Mouse (Mus musculus): ENCODE measurements around the gene 6030408B16Rik. TPM values are rescaled to one million over a fixed set of nuclear protein-coding genes. Genes with fewer than 3 reads are reported as not detected.
A peak's percentile ranks its signal among the peaks of the same experiment; 100 is the strongest.

Gene 6030408B16Rik
- polyA plus RNA-seq (2016; fragmentation: Nextera tagmentation; extraction: Ambion mirVana) = 0.73 and 0.83 TPM in 2 replicates

DNA sequence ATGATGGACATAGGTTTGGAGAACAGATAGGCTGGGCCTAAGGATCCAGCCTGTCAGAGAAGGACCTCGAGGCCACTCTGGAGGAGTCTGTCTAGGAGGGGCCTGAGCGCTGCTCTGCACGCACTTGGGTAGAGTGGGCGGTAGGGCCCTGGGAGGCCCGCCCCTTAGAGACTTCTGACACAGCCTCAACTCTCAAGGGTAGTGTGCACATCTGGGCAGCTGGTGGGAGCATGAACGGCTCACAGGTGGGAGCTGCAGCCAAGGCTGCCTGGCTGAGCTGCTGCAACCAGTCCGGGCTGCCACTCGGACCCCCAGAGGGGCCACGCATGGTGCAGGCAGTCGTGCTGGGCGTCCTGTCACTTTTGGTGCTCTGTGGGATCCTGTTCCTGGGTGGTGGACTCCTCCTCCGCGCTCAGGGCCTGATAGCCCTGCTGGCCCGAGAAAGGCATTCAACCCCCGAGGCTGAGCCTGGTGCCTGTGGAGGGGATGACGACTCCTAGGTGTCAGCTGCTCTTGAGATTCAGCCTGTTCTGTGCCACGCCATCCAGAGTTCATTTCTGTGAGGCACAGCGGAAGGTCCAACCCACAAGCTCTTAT lies at the start of gene 6030408B16Rik:
6030408B16Rik (plus strand) TSS at position 188 of the 597 bp plus-strand sequence.
- Histone ChIP-seq H3K36me3 (peaks cover 41% of the 10 kb centered on the region), H3K27ac (ENCODE audit: poor library complexity, severe bottlenecking) (no peak within 1 kb of the TSS), H3K4me3 (no peak within 1 kb of the TSS), H3K9ac (no peak within 1 kb of the TSS; the same call in 1 of the 2 replicates), H3K4me2 (peak within 1 kb of the TSS; percentile 22; the same call in 1 of the 2 replicates), H3K27me3 (replicated peaks) (no peaks in the 10 kb centered on the region), H3K4me1 (replicated peaks) (peaks cover 15% of the 10 kb centered on the region), H3K9me3 (replicated peaks) (no peaks in the 10 kb centered on the region)
- WGBS = 38% methylated on average over 18 of the region's 18 CpGs
- no peak for ATAC-seq (ENCODE audit: insufficient number of reproducible peaks, low FRiP score)

DNA sequence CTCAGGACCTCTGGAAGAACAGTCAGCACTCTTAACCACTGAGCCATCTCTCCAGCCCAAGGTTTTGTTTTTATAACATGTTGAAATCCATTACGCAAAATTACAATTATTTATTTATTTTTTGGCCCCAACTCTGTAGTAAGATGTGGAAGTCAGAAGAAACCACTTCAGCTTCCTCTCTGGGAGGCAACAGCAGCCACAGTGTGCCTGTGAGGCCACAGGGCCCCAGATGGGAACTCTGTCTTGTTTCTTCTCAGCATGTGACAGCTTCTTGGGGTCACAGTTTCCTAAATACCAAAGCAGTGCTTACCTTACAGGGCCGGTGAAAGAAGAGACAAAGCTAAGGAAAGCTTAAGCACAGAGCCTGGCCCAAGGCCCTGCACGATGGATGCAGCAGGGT lies 49.0 kb upstream of the 6030408B16Rik start:
- 57% methylated on average over 3 of the region's 3 CpGs for WGBS
- H3K27ac ChIP-seq (ENCODE audit: poor library complexity, severe bottlenecking) = no peak overlapping the region

DNA sequence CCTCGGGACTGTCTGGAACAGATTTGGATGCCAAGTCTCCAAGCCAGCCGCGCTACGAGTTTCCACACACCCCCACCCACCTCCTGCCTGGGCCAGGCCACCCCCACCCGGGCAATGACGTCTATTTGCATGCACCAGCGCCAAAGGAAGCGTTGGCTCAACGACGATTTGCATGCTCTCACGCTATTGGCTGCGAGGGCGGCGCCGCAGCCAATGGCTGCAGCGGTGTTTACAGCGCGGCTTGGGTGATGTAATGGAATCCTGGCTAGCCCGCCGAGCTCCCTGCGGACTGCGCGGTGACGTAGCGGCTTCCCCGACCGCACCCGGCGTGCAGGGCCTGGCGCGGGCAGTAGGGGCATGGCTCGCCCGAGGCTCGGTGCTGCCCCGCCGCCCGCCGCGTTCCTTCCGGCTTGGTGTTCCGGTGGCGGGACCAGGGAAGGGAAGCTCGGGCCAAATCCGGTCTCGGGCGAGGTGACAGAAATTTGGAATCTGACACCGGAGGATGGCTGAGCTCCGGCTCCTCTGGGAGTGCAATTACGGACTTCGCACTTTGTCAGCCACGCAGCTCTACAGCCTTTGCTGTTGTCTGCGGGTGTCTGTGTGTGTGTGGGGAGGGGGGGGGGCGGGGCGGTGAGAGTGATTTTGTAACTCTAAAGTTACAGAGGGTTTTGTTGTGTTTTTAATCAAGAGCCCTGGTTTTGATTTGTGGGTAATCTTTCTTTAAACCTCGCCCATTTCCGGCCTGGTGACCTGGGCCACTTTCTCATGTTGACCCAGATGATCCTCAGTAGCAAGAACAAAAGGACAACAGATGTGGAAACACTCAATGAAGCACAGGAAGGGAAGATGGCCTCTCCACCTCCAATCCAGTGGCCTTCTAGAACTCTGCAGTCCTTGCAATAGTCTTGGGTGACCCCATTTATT lies 46.5 kb upstream of the 6030408B16Rik start:
- 2% methylated on average over 56 of the region's 56 CpGs for WGBS
- Histone ChIP-seq H3K9ac (peak overlapping the region; percentile 66), H3K4me1 (replicated peaks) (peaks cover 38% of the 10 kb centered on the region), H3K4me3 (peak overlapping the region; percentile 46), H3K27me3 (replicated peaks) (no peaks in the 10 kb centered on the region), H3K27ac (ENCODE audit: poor library complexity, severe bottlenecking) (peak overlapping the region; percentile 94), H3K9me3 (replicated peaks) (no peaks in the 10 kb centered on the region), H3K36me3 (no peaks in the 10 kb centered on the region), H3K4me2 (peak overlapping the region; percentile 59)
- ATAC-seq (ENCODE audit: insufficient number of reproducible peaks, low FRiP score) = peak; percentile 98

More for the DNA sequence above, 49.0 kb upstream of the 6030408B16Rik start:
- Histone ChIP-seq H3K9ac (no peak overlapping the region), H3K4me1 (replicated peaks) (peaks cover 47% of the 10 kb centered on the region), H3K27me3 (replicated peaks) (no peaks in the 10 kb centered on the region), H3K36me3 (no peaks in the 10 kb centered on the region), H3K4me3 (no peak overlapping the region), H3K4me2 (no peak overlapping the region), H3K9me3 (replicated peaks) (no peaks in the 10 kb centered on the region)
- ATAC-seq (ENCODE audit: insufficient number of reproducible peaks, low FRiP score) = no peak

DNA sequence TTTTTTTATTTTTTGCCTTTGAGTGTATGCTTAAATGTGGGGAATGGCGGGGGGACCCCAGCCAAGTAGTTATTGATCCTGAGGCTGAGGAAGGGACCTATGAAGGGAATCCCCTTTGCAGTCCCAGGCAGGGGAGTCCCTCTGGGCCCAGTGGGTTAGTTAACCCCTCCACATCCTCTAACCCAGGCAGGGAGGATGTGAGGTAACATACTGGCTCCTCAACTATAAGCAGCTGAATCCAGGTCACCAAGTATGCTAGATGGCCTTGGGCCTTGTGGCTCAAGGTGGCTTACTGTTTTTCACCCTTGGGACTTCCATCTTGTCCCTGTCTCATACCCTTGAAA lies 45.9 kb upstream of the 6030408B16Rik start:
- Histone ChIP-seq H3K36me3 (no peaks in the 10 kb centered on the region), H3K27ac (ENCODE audit: poor library complexity, severe bottlenecking) (peak overlapping the region; percentile 94), H3K27me3 (replicated peaks) (no peaks in the 10 kb centered on the region), H3K4me2 (peak overlapping the region; percentile 59), H3K9ac (no peak overlapping the region), H3K4me3 (no peak overlapping the region), H3K9me3 (replicated peaks) (no peaks in the 10 kb centered on the region), H3K4me1 (replicated peaks) (peaks cover 32% of the 10 kb centered on the region)
- WGBS = 72% methylated on average over 1 of the region's 1 CpGs
- no peak for ATAC-seq (ENCODE audit: insufficient number of reproducible peaks, low FRiP score)

DNA sequence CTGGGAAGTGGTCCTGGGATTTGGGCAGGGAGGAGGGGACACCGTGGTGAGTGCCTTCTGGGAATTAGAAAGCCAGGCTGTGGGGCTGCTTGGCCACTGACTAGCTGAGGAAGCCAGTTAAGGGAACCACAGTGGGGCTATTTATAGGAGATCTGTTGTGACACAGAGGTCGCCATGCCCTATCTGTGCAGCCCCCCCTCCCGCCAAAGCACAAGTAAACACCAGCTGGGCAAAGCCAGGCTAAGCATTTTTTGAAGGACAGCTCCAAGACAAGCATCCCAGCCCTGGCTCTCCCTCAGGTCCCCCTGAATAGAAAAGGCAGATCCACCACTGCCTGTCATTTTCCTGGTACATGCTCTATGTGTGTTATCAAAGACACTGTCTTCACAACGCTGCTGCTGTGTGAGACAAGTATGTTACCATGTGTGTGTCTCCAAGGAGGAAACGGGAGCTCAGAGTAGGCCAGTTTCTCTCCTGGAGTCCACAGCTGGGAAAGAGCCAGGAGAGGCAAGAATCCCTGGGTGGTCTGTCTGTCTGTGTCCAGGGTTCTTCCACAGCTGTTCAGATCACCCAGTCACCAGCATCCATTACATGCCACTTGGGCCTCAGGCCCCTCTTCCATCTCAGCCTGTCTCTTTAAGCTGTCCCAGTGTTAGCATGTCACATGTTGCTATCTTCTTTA lies 44.8 kb upstream of the 6030408B16Rik start:
- no peak for ATAC-seq (ENCODE audit: insufficient number of reproducible peaks, low FRiP score)
- peak overlapping the region; percentile 34 for H3K4me2 ChIP-seq
- H3K4me1 ChIP-seq (replicated peaks) = peaks cover 27% of the 10 kb centered on the region
- H3K36me3 ChIP-seq = no peaks in the 10 kb centered on the region
- H3K27ac ChIP-seq (ENCODE audit: poor library complexity, severe bottlenecking) = peak overlapping the region; percentile 92
- H3K4me3 ChIP-seq = no peak overlapping the region
- H3K27me3 ChIP-seq (replicated peaks) = no peaks in the 10 kb centered on the region
- H3K9me3 ChIP-seq (replicated peaks) = no peaks in the 10 kb centered on the region
- H3K9ac ChIP-seq = peak overlapping the region; percentile 52; the same call in 1 of the 2 replicates
- 12% methylated on average over 5 of the region's 5 CpGs for WGBS

DNA sequence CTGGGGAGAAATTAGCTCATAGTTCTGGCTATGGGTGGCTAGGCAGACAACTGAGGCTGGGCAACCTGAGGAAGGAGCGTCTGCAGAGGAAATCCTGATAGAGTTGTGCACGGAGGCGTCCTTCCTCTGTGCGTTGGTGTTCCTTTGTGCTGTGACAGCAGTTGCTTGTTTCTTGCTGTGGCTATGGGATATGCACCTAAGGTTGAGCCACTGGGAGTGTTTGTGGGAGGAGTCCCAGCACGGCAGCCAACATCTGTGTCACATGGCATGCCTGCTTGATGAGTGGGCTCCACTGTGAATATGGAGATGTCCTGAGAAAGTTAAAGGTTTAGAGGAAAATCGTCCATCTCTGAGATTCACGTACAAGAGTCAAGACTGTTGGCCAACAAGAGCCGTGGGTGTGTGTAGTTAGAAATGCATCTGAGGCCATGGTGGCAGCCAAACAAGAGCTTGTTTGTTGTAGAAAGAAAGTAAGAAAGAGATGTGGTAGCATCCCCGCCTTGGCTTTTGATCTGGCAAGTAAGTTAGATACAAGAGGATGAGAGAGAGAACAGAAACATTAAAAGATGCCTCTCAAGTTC lies 42.7 kb upstream of the 6030408B16Rik start:
- ATAC-seq (ENCODE audit: insufficient number of reproducible peaks, low FRiP score) = no peak

DNA sequence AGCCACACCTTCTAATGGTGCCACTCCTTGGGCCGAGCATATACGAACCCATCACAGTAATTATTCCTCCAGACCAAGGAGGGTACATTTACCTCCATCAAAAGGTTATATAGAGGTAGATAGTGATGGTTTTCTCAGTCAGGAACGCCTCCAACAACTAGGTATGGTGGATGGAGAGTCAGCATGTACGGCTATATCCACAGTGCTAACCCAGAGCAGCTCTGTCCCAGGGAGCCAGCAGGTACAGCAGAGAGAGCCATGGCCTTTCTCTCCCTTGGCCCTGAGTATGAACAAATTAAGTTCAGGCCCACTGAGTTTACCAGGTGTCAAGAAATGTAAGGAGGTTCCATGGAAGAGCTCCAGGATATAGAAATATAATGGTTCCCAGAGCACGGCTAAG lies 41.1 kb upstream of the 6030408B16Rik start:
- Histone ChIP-seq H3K4me1 (replicated peaks) (peaks cover 49% of the 10 kb centered on the region), H3K9me3 (replicated peaks) (no peaks in the 10 kb centered on the region), H3K9ac (no peak overlapping the region), H3K27ac (ENCODE audit: poor library complexity, severe bottlenecking) (no peak overlapping the region), H3K36me3 (no peaks in the 10 kb centered on the region), H3K4me2 (no peak overlapping the region), H3K27me3 (replicated peaks) (no peaks in the 10 kb centered on the region), H3K4me3 (no peak overlapping the region)
- 87% methylated on average over 5 of the region's 5 CpGs for WGBS
- no peak for ATAC-seq (ENCODE audit: insufficient number of reproducible peaks, low FRiP score)

More for the DNA sequence above, 42.7 kb upstream of the 6030408B16Rik start:
- H3K4me3 ChIP-seq = no peak overlapping the region
- H3K27me3 ChIP-seq (replicated peaks) = no peaks in the 10 kb centered on the region
- no peak overlapping the region for H3K4me2 ChIP-seq
- WGBS = 66% methylated on average over 9 of the region's 9 CpGs
- no peak overlapping the region for H3K9ac ChIP-seq
- H3K27ac ChIP-seq (ENCODE audit: poor library complexity, severe bottlenecking) = no peak overlapping the region
- H3K4me1 ChIP-seq (replicated peaks) = peaks cover 39% of the 10 kb centered on the region
- H3K9me3 ChIP-seq (replicated peaks) = no peaks in the 10 kb centered on the region
- no peaks in the 10 kb centered on the region for H3K36me3 ChIP-seq

DNA sequence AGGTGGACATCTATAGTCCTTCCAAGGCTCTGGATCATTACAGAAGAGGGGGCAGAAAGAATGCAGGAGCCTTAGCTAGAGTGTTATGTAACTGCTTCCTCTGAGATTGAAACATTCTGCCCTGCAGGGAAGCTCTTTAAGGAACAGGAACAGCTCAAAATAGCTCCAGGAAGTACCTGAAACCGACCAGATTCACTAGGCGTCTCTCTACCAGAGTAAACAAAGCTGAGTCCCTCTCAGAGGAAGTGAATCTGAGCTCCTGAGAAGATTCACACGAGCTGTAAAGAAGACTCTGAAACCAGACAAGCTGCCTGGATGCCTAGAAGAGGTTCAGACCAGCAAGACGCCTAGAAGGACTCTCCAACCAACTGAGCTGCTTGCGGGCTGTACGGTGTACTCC lies 40.4 kb upstream of the 6030408B16Rik start:
- Histone ChIP-seq H3K4me1 (replicated peaks) (peaks cover 45% of the 10 kb centered on the region), H3K4me3 (no peak overlapping the region), H3K9me3 (replicated peaks) (no peaks in the 10 kb centered on the region), H3K4me2 (no peak overlapping the region), H3K27ac (ENCODE audit: poor library complexity, severe bottlenecking) (no peak overlapping the region), H3K27me3 (replicated peaks) (no peaks in the 10 kb centered on the region), H3K36me3 (no peaks in the 10 kb centered on the region), H3K9ac (no peak overlapping the region)
- ATAC-seq (ENCODE audit: insufficient number of reproducible peaks, low FRiP score) = no peak
- WGBS = 71% methylated on average over 6 of the region's 6 CpGs

DNA sequence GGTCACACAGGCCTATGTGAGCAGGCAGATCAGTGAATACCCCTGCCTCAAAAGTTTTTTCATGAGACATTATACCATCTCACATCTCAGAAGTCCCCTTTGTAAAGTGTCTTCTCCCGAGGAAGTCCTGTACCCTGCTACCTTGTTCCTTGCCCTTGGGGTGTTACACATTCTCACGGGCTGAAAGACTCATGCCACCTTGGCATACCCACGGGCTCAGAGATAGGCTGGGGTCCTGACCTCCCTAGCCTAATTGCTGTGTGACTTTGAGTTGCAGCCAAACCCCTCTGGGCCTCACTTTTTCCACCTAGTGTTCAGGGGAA lies 39.5 kb upstream of the 6030408B16Rik start:
- Histone ChIP-seq H3K4me3 (peak overlapping the region; percentile 77), H3K9me3 (replicated peaks) (no peaks in the 10 kb centered on the region), H3K4me2 (peak overlapping the region; percentile 86), H3K27me3 (replicated peaks) (no peaks in the 10 kb centered on the region), H3K9ac (peak overlapping the region; percentile 97), H3K27ac (ENCODE audit: poor library complexity, severe bottlenecking) (peak overlapping the region; percentile 79; the same call in 1 of the 2 replicates), H3K36me3 (no peaks in the 10 kb centered on the region), H3K4me1 (replicated peaks) (peaks cover 36% of the 10 kb centered on the region)
- WGBS = 29% methylated on average over 3 of the region's 3 CpGs
- peak; percentile 13; the same call in 1 of the 2 replicates for ATAC-seq (ENCODE audit: insufficient number of reproducible peaks, low FRiP score)

DNA sequence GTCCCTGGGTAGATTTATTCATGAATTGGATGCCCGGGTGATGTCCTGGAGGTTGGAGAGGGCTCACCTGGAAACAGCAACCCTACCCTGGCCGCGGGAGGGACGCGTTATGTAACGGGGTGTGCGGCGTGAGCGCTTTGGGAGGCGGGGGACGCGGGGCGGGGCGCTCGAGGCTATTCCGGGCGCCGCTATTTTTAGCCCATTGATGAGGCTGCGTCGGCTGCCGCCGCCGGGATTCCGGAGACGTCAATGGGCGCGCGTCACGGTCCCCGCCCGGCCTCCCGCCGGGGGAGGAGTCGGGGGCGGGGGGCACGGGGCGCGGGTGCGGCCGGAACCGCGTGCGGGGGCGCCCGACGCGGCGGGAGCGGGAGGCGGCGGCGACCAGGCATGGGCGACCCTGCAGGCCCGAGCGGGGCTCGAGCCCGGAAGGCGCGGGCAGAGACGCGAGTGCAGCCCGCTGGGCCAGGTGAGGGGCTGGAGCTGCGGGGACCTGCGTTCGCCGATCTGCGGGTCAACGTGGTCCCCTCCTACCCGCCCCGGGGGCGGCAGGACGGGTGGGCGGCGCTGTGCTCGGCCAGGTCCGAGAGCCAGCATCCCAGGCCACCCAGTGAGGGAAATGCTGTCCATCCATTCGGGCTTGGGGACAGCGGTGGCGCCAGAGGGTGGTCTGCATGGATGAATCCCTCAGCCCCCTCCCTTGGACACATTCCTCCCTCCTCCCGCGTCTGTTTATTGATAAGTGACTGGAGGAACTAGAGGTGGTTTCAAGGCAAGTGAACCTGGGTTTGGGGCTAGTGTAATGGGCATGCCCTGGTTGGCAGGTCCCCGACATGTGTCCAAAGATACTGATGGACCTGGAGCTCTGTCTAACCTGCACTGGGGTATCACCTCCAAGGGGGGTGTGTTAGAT lies 38.9 kb upstream of the 6030408B16Rik start, which contains the start of gene Nr4a1:
Nr4a1 (plus strand) TSS at position 384 of the 910 bp plus-strand sequence.
- Histone ChIP-seq H3K36me3 (no peaks in the 10 kb centered on the region), H3K9me3 (replicated peaks) (no peaks in the 10 kb centered on the region), H3K27ac (ENCODE audit: poor library complexity, severe bottlenecking) (peak within 1 kb of the TSS; percentile 79), H3K9ac (peak within 1 kb of the TSS; percentile 97), H3K4me2 (peak within 1 kb of the TSS; percentile 86), H3K4me3 (peak within 1 kb of the TSS; percentile 77), H3K27me3 (replicated peaks) (no peaks in the 10 kb centered on the region), H3K4me1 (replicated peaks) (peaks cover 32% of the 10 kb centered on the region)
- 1% methylated on average over 82 of the region's 82 CpGs for WGBS
- ATAC-seq (ENCODE audit: insufficient number of reproducible peaks, low FRiP score) = peak; percentile 73

Measured in heart, embryonic 12.5 days (tissue).